Mouse (Mus musculus): ENCODE results near the gene Ptpa.

- TF ChIP-seq GABPA (IDR thresholded peaks at IDR 0.05; ENCODE audit: insufficient replicate concordance, low read depth, low read length) (no peak), RCOR1 (conservative IDR thresholded peaks at IDR 0.05; ENCODE audit: low read depth, low read length) (no peak), POLR2A (IDR thresholded peaks at IDR 0.05; ENCODE audit: low read depth, low read length) (no peak), JUND (conservative IDR thresholded peaks at IDR 0.05; ENCODE audit: low read depth, low read length) (no peak), TCF12 (IDR thresholded peaks at IDR 0.05; ENCODE audit: low read depth, low read length) (no peak), MAFK (IDR thresholded peaks at IDR 0.05; ENCODE audit: insufficient replicate concordance, low read length) (no peak), CTCF (conservative IDR thresholded peaks at IDR 0.05 in 1 of 2, IDR thresholded peaks at IDR 0.05 in 1 of 2; ENCODE audit: low read depth in 2 of 2, low read length in 2 of 2) (no peak), EP300 (IDR thresholded peaks at IDR 0.05; ENCODE audit: low read length) (no peak), HCFC1 (IDR thresholded peaks at IDR 0.05; ENCODE audit: low read depth, low read length) (no peak), NRF1 (IDR thresholded peaks at IDR 0.05; ENCODE audit: low read depth, low read length) (no peak), KAT2A (IDR thresholded peaks at IDR 0.05; ENCODE audit: insufficient replicate concordance, low read length) (no peak), E2F4 (IDR thresholded peaks at IDR 0.05; ENCODE audit: insufficient replicate concordance, low read depth, low read length) (no peak)
These were observed 43.1 kb upstream of the Ptpa start for GRCm38 (mm10) chr2:30372726-30373125.

All from CH12.LX (cell line).